Mouse (Mus musculus) liver, adult (tissue): ENCODE data around the gene A630023A22Rik.

Experiments used
- GATA4 ChIP-seq: IDR thresholded peaks from 2 replicates; pipeline ENCODE4 v1.6.1; 2014; ENCODE audit warnings: mild to moderate bottlenecking, low read length; ENCODE audit not compliant: insufficient replicate concordance

Gene A630023A22Rik

GRCm38 (mm10) chr14:34104892-34105291 is 2.3 kb upstream of the A630023A22Rik start:
- TF ChIP-seq GATA4, result no peak

DNA sequence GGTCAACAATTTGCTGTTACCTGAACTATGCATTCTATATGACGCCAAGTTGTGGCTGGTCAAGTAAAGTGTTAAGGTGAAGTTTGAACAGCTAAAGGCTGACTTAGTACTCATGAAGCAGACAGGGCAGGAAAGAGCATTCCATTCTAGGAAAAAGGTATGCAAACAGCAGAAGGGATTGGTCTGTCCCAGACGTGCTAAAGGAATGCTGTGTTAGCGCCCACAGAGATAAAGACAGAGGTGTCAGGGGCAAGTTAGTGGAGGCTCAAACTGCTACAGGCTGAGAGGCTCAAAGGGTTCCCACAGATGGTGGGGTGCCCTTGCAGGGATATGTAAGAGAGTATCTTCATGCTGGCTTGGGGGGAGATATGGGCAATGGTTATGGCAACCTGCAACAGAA is 1.3 kb upstream of the A630023A22Rik start:
- no peak for TF ChIP-seq GATA4

DNA sequence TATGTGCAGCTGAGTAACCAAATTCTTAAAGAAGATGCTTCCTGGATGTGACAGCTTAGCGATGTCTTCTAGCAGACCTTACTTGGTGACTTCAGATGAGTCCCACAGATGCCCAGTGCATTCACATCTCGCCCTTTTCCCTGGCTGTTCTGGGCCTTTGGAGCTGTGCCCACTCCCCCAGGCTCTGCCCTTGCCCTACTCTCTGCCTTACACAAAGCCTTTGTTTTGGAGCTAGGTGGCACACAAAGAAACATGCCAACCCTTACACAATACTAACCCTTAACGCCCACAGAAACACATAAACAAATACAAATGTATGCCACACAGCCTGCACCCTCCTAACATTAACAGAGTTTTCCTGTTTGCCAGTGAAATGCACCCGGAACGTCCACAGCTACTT is 6.4 kb downstream of the A630023A22Rik start:
- TF ChIP-seq GATA4, result no peak

- TF ChIP-seq GATA4, result no peak
Measured at GRCm38 (mm10) chr14:34092856-34093255, 9.7 kb downstream of the A630023A22Rik start.

DNA sequence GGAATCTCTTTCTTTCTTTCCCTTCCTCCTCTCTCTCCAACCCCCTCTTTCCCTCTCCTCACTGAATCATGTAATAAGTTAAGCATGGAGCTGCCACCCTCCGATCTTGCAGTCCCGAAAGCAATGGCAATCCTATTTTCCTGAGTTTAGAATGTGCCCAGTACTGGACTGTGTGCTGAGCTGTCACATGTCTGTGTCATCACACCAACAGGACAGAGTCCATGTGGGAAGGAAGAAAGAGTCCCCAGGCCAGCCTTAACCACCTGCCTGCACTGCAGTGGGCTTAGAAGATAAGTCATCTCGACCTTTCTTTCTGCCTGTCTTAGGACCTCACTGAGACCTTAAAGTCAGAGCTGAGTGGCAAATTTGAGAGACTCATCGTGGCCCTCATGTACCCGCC is 11.1 kb downstream of the A630023A22Rik start:
- no peak for TF ChIP-seq GATA4

- TF ChIP-seq GATA4, result no peak
Measured at GRCm38 (mm10) chr14:34089796-34090195, 12.8 kb downstream of the A630023A22Rik start.

DNA sequence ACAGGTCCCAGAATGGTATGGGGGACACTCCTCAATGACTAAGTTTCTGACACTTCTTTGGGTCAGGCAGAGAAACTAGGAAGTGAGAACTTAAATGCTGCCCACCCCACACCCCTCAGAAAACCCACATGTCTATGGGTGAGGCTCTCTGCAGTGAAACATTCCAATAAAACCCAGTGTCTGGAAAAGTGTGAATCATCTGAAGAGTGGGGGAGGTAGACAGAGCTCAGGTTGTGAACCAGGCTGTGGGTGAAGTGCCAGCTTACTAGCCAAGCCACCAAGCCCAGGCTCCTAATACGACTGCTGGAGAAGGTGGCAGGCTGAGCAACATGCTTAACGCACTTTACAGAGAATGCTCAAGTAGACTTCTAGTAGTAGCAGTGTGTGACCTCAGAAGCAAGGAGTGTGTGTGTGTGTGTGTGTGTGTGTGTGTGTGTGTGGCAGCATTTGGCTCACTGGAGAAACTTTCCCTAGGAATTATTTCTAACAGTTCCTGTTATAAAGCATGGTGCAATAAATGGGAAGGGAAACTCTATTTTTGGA is 14.6 kb downstream of the A630023A22Rik start:
- TF ChIP-seq GATA4, result no peak

DNA sequence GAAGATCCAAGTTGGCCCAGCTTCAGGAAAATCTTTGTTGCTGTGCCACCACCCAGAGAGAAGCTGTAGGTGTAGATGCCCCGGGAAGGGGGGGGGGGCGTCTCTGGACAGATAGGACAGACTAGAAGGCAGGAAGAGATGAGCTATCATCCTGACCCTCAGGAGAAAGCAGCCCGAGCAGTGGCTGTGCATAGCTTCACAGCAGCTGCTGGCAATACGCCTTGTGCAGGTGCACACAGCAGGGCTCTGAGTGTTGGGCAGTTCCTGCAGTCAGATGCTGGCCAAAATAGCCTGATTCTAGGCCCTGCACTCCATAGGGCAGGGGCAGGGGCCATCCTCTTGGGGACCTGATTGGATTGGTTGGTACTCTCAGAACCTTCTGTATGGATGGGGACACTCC is 15.7 kb downstream of the A630023A22Rik start:
- TF ChIP-seq GATA4, result no peak

DNA sequence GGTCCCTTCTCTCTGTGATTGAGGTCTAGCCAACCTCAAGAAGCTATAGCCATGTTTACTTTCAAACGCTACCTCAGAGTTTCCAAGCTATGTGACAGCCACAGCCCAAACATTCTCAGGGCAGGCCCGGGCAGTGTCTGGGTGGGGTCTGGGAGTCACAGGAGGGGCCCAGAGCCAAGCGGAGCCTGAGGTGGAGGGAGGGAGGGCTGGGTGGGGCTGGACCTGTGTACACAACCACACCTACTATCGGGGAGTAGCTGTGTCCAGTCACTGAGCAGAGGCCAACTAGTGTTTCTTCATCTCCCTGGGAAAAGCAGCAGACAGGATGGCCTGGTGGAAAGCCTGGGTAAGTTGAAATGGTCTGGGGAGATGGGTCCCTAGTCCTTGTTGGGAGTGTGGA is 16.8 kb downstream of the A630023A22Rik start, which contains the start of gene Anxa8:
Gene Anxa8 (plus strand): TSS at position 251 of the 400 bp plus-strand sequence.
- no peak for TF ChIP-seq GATA4

GRCm38 (mm10) chr14:34080321-34080997 is 22.1 kb downstream of the A630023A22Rik start:
- TF ChIP-seq GATA4, result no peak

- TF ChIP-seq GATA4, result no peak
Measured at GRCm38 (mm10) chr14:34078293-34078692, 24.3 kb downstream of the A630023A22Rik start.

GRCm38 (mm10) chr14:34077222-34077621 is 25.3 kb downstream of the A630023A22Rik start:
- TF ChIP-seq GATA4, result no peak

GRCm38 (mm10) chr14:34075346-34075745 is 27.2 kb downstream of the A630023A22Rik start:
- TF ChIP-seq GATA4, result no peak

DNA sequence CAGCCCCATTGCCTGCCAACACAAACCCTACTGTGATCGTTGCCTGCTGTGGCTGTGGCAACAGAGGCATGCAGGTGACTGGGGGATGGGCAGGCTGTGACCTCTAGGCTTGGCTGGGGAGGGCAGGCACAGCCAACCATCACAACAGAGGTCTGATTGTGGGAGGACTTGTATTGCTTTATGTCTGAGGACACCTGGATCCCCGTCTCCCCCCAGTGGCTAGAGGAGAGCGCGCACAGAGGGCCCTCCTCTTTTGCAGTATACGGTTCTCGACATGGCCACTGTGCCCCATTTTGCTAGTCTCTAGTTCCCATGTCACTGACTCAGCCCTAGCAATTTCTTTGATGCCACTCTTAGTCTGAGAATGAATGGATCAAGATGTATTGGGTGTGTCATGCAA is 30.9 kb downstream of the A630023A22Rik start:
- no peak for TF ChIP-seq GATA4

- no peak for TF ChIP-seq GATA4
Measured at GRCm38 (mm10) chr14:34052516-34052915, 50.0 kb downstream of the A630023A22Rik start, which contains the start of gene Antxrl. Gene Antxrl (plus strand): TSS chr14:34052707.

GRCm38 (mm10) chr14:34050101-34050779 is 52.3 kb downstream of the A630023A22Rik start:
- TF ChIP-seq GATA4, result no peak
